Mouse (Mus musculus) midbrain, embryonic 13.5 days (tissue): ENCODE measurements around the gene Cmip. TPM values are rescaled to one million over a fixed set of nuclear protein-coding genes. Genes with fewer than 3 reads are reported as not detected.

Source experiments
- ATAC-seq: fragments of 200-750 bp; cut with Nextera tagmentation; 2 replicates; pipeline ENCODE4 v1.8.0; 2017; ENCODE audit warnings: mild to moderate bottlenecking, moderate TSS enrichment, moderate library complexity
- H3K27ac ChIP-seq: fragments of 300-500 bp; sonication (generic); 2 replicates; pipeline ENCODE4 v1.5.1; 2015; ENCODE audit warnings: inconsistent platforms, mild to moderate bottlenecking, moderate library complexity
- H3K27me3 ChIP-seq: fragments of 300-500 bp; sonication (generic); 2 replicates; pipeline ENCODE4 v1.6.1; 2015; ENCODE audit warnings: mild to moderate bottlenecking, inconsistent platforms
- H3K36me3 ChIP-seq: fragments of 300-500 bp; sonication (generic); 2 replicates; pipeline ENCODE4 v1.6.1; 2015; ENCODE audit warnings: mild to moderate bottlenecking, inconsistent platforms
- H3K4me1 ChIP-seq: fragments of 300-500 bp; sonication (generic); replicated peaks from 2 replicates; pipeline ENCODE4 v1.6.1; 2015; ENCODE audit warnings: inconsistent platforms
- H3K4me2 ChIP-seq: fragments of 300-500 bp; sonication (generic); replicated peaks from 2 replicates; pipeline ENCODE4 v1.6.1; 2015; ENCODE audit warnings: moderate library complexity, mild to moderate bottlenecking, inconsistent platforms
- H3K4me3 ChIP-seq: fragments of 300-500 bp; sonication (generic); replicated peaks from 2 replicates; pipeline ENCODE4 v1.5.1; 2015; ENCODE audit warnings: mild to moderate bottlenecking, inconsistent platforms
- H3K9ac ChIP-seq: fragments of 300-500 bp; sonication (generic); replicated peaks from 2 replicates; pipeline ENCODE4 v1.6.1; 2015; ENCODE audit warnings: mild to moderate bottlenecking, inconsistent platforms
- H3K9me3 ChIP-seq: fragments of 300-500 bp; sonication (generic); 2 replicates; pipeline ENCODE4 v1.6.1; 2016; ENCODE audit warnings: mild to moderate bottlenecking, inconsistent platforms
- WGBS: fragments of 180-500 bp; shearing (Covaris S2); methylation state at CpG from one replicate; pipeline ENCODE4 v1.1.7; 2015; 5-methylcytosine and 5-hydroxymethylcytosine counted together
- polyA plus RNA-seq: library from polyadenylated mRNA; unstranded; fragments of >200 nt; fragmentation: Nextera tagmentation; extraction: Ambion mirVana; gene quantifications from 2 replicates; pipeline ENCODE4 v1.2.1, GENCODE M21; 2015

The Cmip gene
- polyA plus RNA-seq, 1 experiment from 2014 or later: 65.3 TPM

GRCm38 (mm10) chr8:117320616-117321015, 63.8 kb downstream of the Cmip start:
- no peaks in the 10 kb centered on the region for H3K27me3 ChIP-seq
- H3K27ac ChIP-seq: peak overlapping the region; percentile 90
- H3K9me3 ChIP-seq: no peaks in the 10 kb centered on the region
- H3K4me3 ChIP-seq: no peak overlapping the region
- H3K36me3 ChIP-seq: no peaks in the 10 kb centered on the region
- no peak overlapping the region for H3K4me2 ChIP-seq
- H3K4me1 ChIP-seq: peaks cover 72% of the 10 kb centered on the region
- WGBS: 91% methylated on average over 10 of the region's 10 CpGs
- no peak for ATAC-seq
- H3K9ac ChIP-seq: no peak overlapping the region

GRCm38 (mm10) chr8:117321232-117321631, 64.4 kb downstream of the Cmip start:
- Histone ChIP-seq H3K4me3 (no peak overlapping the region), H3K27me3 (no peaks in the 10 kb centered on the region), H3K27ac (peak overlapping the region; percentile 90), H3K9me3 (no peaks in the 10 kb centered on the region), H3K4me2 (no peak overlapping the region), H3K4me1 (peaks cover 66% of the 10 kb centered on the region), H3K9ac (0 out of 2 replicates have a peak overlapping the region, but pooled peaks have one; percentile 14), H3K36me3 (no peaks in the 10 kb centered on the region)
- ATAC-seq: no peak
- WGBS: 85% methylated on average over 15 of the region's 15 CpGs

GRCm38 (mm10) chr8:117322021-117322420, 65.2 kb downstream of the Cmip start:
- peak; percentile 92 for ATAC-seq
- H3K27me3 ChIP-seq: no peaks in the 10 kb centered on the region
- H3K4me1 ChIP-seq: peaks cover 65% of the 10 kb centered on the region
- 13% methylated on average over 6 of the region's 6 CpGs for WGBS
- H3K27ac ChIP-seq: peak overlapping the region; percentile 90
- no peaks in the 10 kb centered on the region for H3K9me3 ChIP-seq
- H3K9ac ChIP-seq: peak overlapping the region; percentile 21; the same call in 1 of the 2 replicates
- H3K36me3 ChIP-seq: no peaks in the 10 kb centered on the region
- 0 out of 2 replicates have a peak overlapping the region, but pooled peaks have one; percentile 2 for H3K4me3 ChIP-seq
- H3K4me2 ChIP-seq: peak overlapping the region; percentile 49

DNA sequence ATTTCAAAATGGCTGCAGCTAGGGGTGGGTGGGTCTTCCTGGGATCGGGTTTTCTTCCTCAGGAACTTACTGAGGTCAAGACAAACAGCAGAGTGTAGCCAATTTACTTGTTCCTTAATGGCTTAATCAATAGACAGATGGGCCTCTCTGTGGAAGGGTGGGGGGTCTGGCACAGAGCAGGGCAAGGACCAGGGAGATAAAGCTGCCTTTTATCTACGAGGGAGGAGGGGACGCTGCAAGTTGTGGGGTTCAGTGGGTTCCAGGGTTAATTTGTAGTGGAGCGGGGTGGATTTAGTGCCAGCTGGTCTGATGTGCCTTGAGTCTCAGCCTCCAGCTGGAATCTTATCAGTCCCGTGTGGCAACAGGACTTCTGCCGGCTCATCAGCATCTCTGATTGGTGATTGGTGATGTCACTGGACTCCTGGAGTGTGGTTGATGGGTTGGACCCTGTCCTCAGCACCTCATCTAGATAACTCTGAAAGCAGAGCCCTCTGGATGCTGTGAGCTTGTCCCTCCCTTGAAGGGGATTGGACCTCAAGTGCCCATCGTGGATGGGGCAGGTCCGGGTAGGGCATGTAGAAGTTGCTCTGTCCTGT, 65.9 kb downstream of the Cmip start:
- WGBS: 41% methylated on average over 8 of the region's 8 CpGs
- ATAC-seq: peak; percentile 54
- H3K27ac ChIP-seq: peak overlapping the region; percentile 90
- H3K4me1 ChIP-seq: peaks cover 72% of the 10 kb centered on the region
- 0 out of 2 replicates have a peak overlapping the region, but pooled peaks have one; percentile 5 for H3K4me3 ChIP-seq
- no peaks in the 10 kb centered on the region for H3K36me3 ChIP-seq
- H3K9ac ChIP-seq: peak overlapping the region; percentile 32; the same call in 1 of the 2 replicates
- H3K9me3 ChIP-seq: no peaks in the 10 kb centered on the region
- no peaks in the 10 kb centered on the region for H3K27me3 ChIP-seq
- H3K4me2 ChIP-seq: peak overlapping the region; percentile 49

DNA sequence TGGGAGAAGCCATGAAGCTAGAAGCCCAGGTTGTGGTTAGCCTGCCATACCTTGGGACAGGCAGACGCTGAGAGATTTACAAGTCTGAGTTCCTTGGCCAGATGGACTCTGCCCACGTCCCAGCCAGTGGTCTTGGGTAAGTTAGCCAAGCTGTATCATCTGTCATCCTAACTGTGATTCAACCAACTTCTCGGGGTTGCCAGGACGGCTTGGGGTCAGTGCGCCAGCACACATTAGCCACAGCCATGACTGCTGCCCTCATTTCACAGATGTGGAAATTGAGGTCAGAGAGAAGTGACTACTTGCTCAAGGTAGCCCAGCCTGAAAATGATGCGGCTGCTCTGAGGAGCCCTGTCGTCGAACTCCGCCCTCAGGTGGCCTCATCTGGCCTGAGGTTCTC, 68.0 kb downstream of the Cmip start:
- WGBS: 96% methylated on average over 9 of the region's 9 CpGs
- Histone ChIP-seq H3K36me3 (no peaks in the 10 kb centered on the region), H3K9me3 (no peaks in the 10 kb centered on the region), H3K4me2 (no peak overlapping the region), H3K4me1 (peaks cover 77% of the 10 kb centered on the region), H3K9ac (no peak overlapping the region), H3K27ac (no peak overlapping the region), H3K4me3 (no peak overlapping the region), H3K27me3 (no peaks in the 10 kb centered on the region)
- ATAC-seq: no peak

GRCm38 (mm10) chr8:117326735-117327134, 69.9 kb downstream of the Cmip start:
- no peak overlapping the region for H3K4me2 ChIP-seq
- peaks cover 66% of the 10 kb centered on the region for H3K4me1 ChIP-seq
- H3K27me3 ChIP-seq: no peaks in the 10 kb centered on the region
- H3K9ac ChIP-seq: no peak overlapping the region
- no peak overlapping the region for H3K4me3 ChIP-seq
- H3K36me3 ChIP-seq: no peaks in the 10 kb centered on the region
- no peak for ATAC-seq
- H3K27ac ChIP-seq: no peak overlapping the region
- H3K9me3 ChIP-seq: no peaks in the 10 kb centered on the region
- WGBS: 93% methylated on average over 5 of the region's 5 CpGs

GRCm38 (mm10) chr8:117327385-117327837, 70.5 kb downstream of the Cmip start:
- no peak overlapping the region for H3K4me3 ChIP-seq
- ATAC-seq: 0 out of 2 replicates have a peak, but pooled peaks have one; percentile 29
- peak overlapping the region; percentile 42 for H3K9ac ChIP-seq
- peak overlapping the region; percentile 78 for H3K27ac ChIP-seq
- no peak overlapping the region for H3K4me2 ChIP-seq
- WGBS: 52% methylated on average over 7 of the region's 7 CpGs
- H3K36me3 ChIP-seq: no peaks in the 10 kb centered on the region
- H3K4me1 ChIP-seq: peaks cover 66% of the 10 kb centered on the region
- no peaks in the 10 kb centered on the region for H3K9me3 ChIP-seq
- H3K27me3 ChIP-seq: no peaks in the 10 kb centered on the region

- no peak overlapping the region for H3K4me3 ChIP-seq
- no peaks in the 10 kb centered on the region for H3K27me3 ChIP-seq
- peaks cover 66% of the 10 kb centered on the region for H3K4me1 ChIP-seq
- WGBS: 82% methylated on average over 9 of the region's 9 CpGs
- H3K27ac ChIP-seq: peak overlapping the region; percentile 1; the same call in 1 of the 2 replicates
- no peak overlapping the region for H3K4me2 ChIP-seq
- no peaks in the 10 kb centered on the region for H3K36me3 ChIP-seq
- no peak for ATAC-seq
- H3K9me3 ChIP-seq: no peaks in the 10 kb centered on the region
- H3K9ac ChIP-seq: no peak overlapping the region
Observed at GRCm38 (mm10) chr8:117328758-117329157, 71.9 kb downstream of the Cmip start.

GRCm38 (mm10) chr8:117329167-117329566, 72.3 kb downstream of the Cmip start:
- Histone ChIP-seq H3K9me3 (no peaks in the 10 kb centered on the region), H3K4me3 (no peak overlapping the region), H3K36me3 (no peaks in the 10 kb centered on the region), H3K27ac (peak overlapping the region; percentile 1; the same call in 1 of the 2 replicates), H3K27me3 (no peaks in the 10 kb centered on the region), H3K9ac (no peak overlapping the region), H3K4me1 (peaks cover 66% of the 10 kb centered on the region), H3K4me2 (no peak overlapping the region)
- WGBS: 65% methylated on average over 9 of the region's 9 CpGs
- ATAC-seq: no peak

- Histone ChIP-seq H3K9me3 (no peaks in the 10 kb centered on the region), H3K4me2 (no peak overlapping the region), H3K4me3 (no peak overlapping the region), H3K27me3 (no peaks in the 10 kb centered on the region), H3K9ac (no peak overlapping the region), H3K27ac (no peak overlapping the region), H3K36me3 (no peaks in the 10 kb centered on the region), H3K4me1 (peaks cover 70% of the 10 kb centered on the region)
- ATAC-seq: no peak
- 61% methylated on average over 2 of the region's 2 CpGs for WGBS
Observed at GRCm38 (mm10) chr8:117329903-117330302, 73.0 kb downstream of the Cmip start.

GRCm38 (mm10) chr8:117332229-117333010, 75.6 kb downstream of the Cmip start:
- no peak for ATAC-seq
- WGBS: 86% methylated on average over 27 of the region's 27 CpGs

DNA sequence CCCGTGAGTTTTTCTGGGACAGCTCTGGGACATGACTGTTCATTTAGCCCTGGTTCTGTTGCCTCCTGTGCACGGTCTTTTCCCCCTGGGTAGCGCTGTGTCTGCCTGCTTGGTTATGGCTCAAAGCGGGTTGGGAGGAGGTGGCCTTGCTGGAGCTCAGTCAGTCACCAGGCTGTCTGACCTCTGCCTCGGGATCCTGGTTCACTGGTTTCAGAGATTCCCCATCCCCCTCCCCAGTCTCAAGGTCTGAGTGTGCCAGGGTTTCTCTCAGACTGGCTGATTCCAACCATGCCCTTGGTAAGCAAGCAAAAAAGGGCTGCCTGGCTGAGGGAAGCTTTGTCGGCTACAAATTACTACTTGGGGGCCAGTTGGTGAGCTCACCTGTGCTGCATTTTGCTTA, 76.8 kb downstream of the Cmip start:
- no peak overlapping the region for H3K9ac ChIP-seq
- H3K4me1 ChIP-seq: peaks cover 72% of the 10 kb centered on the region
- WGBS: 61% methylated on average over 6 of the region's 6 CpGs
- no peak overlapping the region for H3K4me2 ChIP-seq
- H3K36me3 ChIP-seq: no peaks in the 10 kb centered on the region
- H3K9me3 ChIP-seq: no peaks in the 10 kb centered on the region
- no peak overlapping the region for H3K4me3 ChIP-seq
- H3K27ac ChIP-seq: 0 out of 2 replicates have a peak overlapping the region, but pooled peaks have one; percentile 35
- no peak for ATAC-seq
- no peaks in the 10 kb centered on the region for H3K27me3 ChIP-seq

More at GRCm38 (mm10) chr8:117332229-117333010, 75.6 kb downstream of the Cmip start:
- Histone ChIP-seq H3K27me3 (no peaks in the 10 kb centered on the region), H3K9ac (no peak overlapping the region), H3K4me1 (peaks cover 75% of the 10 kb centered on the region), H3K36me3 (no peaks in the 10 kb centered on the region), H3K4me3 (no peak overlapping the region), H3K9me3 (no peaks in the 10 kb centered on the region), H3K4me2 (no peak overlapping the region), H3K27ac (no peak overlapping the region)
